Mouse (Mus musculus) neural tube, embryonic 11.5 days (tissue): ENCODE measurements around the gene Ces1d. TPM values are rescaled to one million over a fixed set of nuclear protein-coding genes. Genes with fewer than 3 reads are reported as not detected.
"Not testable (repeated sequence)": the region's sequence is repeated elsewhere in the genome, so short reads cannot be mapped to it uniquely, and the experiment has no call there.

ENCODE experiments used
- ATAC-seq: fragments of 200-750 bp; cut with Nextera tagmentation; 2 replicates; pipeline ENCODE4 v1.8.0; 2017; ENCODE audit warnings: moderate number of reproducible peaks, mild to moderate bottlenecking, moderate TSS enrichment, moderate library complexity; ENCODE audit not compliant: insufficient read depth, low FRiP score, low TSS enrichment
- DNase-seq: peaks from one replicate; pipeline ENCODE4 v3.0.0-alpha.2; 2015; ENCODE audit warnings: low spot score
- H3K27ac ChIP-seq: fragments of 300-500 bp; sonication (generic); 2 replicates; pipeline ENCODE4 v1.5.1; 2014; ENCODE audit warnings: low read depth, mild to moderate bottlenecking, low read length
- H3K27me3 ChIP-seq: fragments of 300-500 bp; sonication (generic); 2 replicates; pipeline ENCODE4 v1.6.1; 2014; ENCODE audit warnings: mild to moderate bottlenecking, low read length, mixed read lengths; ENCODE audit not compliant: control insufficient read depth, insufficient read depth
- H3K36me3 ChIP-seq: fragments of 300-500 bp; sonication (generic); 2 replicates; pipeline ENCODE4 v1.6.1; 2014; ENCODE audit warnings: mild to moderate bottlenecking, low read length, moderate library complexity, mixed read lengths; ENCODE audit not compliant: control insufficient read depth, insufficient read depth
- H3K4me1 ChIP-seq: fragments of 300-500 bp; sonication (generic); 2 replicates; pipeline ENCODE4 v1.6.1; 2014; ENCODE audit warnings: low read length, mixed read lengths; ENCODE audit not compliant: control insufficient read depth, insufficient read depth
- H3K4me2 ChIP-seq: fragments of 300-500 bp; sonication (generic); 2 replicates; pipeline ENCODE4 v1.6.1; 2014; ENCODE audit warnings: low read depth, mild to moderate bottlenecking, moderate library complexity
- H3K4me3 ChIP-seq: fragments of 300-500 bp; sonication (generic); 2 replicates; pipeline ENCODE4 v1.5.1; 2014; ENCODE audit warnings: low read depth, low read length
- H3K9ac ChIP-seq: fragments of 300-500 bp; sonication (generic); 2 replicates; pipeline ENCODE4 v1.6.1; 2014; ENCODE audit warnings: mild to moderate bottlenecking, low read length
- H3K9me3 ChIP-seq: fragments of 300-500 bp; sonication (generic); 2 replicates; pipeline ENCODE4 v1.6.1; 2016; ENCODE audit warnings: low read length; ENCODE audit not compliant: control insufficient read depth
- WGBS: fragments of 180-500 bp; shearing (Covaris S2); extraction: QIAGEN DNeasy Blood & Tissue Kit; methylation state at CpG from one replicate; pipeline ENCODE4 v1.1.7; 2014; 5-methylcytosine and 5-hydroxymethylcytosine counted together
- polyA plus RNA-seq: library from polyadenylated mRNA; unstranded; fragments of >200 nt; fragmentation: Nextera tagmentation; extraction: Ambion mirVana; gene quantifications from 2 replicates; pipeline ENCODE4 v1.2.1, GENCODE M21; 2014

Gene Ces1d
- polyA plus RNA-seq, 1 experiment from 2014 or later, result 0.31 TPM

DNA sequence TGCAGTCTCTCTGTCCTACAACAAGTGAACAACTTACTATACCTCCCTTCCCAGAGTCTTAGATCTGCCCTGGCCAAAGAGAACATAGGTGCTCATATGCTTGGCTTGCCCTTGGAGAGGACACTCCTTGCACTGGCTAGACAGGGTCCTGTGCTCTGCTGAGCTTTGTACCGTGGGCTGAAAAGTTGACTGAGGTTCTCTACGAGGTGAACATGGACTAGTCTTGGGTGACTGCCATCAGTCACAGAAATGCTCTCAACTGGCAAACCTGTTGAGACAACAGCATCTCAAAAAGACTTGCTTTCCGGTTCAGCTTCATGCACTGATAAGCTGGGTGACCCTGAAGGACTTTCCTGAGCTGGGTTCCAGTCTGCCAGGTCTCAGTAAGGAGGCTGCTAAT lies 24.3 kb upstream of the Ces1d start:
- Histone ChIP-seq H3K36me3 (no peaks in the 10 kb centered on the region), H3K27ac (no peak overlapping the region), H3K27me3 (no peaks in the 10 kb centered on the region), H3K4me2 (no peak overlapping the region), H3K4me1 (no peaks in the 10 kb centered on the region), H3K9ac (no peak overlapping the region), H3K4me3 (no peak overlapping the region), H3K9me3 (no peaks in the 10 kb centered on the region)
- DNase-seq (no peak), ATAC-seq (no peak)
- WGBS, result 86% methylated on average over 3 of the region's 3 CpGs

DNA sequence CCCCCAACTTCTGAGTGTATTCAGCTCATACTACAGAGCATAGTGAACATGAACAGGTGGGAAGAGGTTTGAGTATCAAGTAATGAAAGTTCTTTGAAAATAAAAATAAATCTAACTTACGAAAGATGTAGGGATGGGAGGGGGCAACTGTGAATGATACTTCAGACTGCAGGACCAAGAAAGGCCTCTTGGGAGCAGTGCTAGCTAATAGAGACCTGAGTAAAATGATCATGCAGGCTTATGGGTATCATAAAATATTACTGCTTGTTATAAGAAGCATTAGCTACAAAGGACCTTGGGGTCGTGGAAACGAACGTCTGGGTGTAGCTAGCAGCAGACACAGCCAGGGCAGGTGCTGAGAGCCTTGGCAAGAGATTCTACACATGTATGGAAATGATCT lies 20.2 kb upstream of the Ces1d start:
- Histone ChIP-seq H3K27me3 (no peaks in the 10 kb centered on the region), H3K4me2 (no peak overlapping the region), H3K9ac (no peak overlapping the region), H3K4me1 (no peaks in the 10 kb centered on the region), H3K27ac (no peak overlapping the region), H3K4me3 (no peak overlapping the region), H3K9me3 (no peaks in the 10 kb centered on the region), H3K36me3 (no peaks in the 10 kb centered on the region)
- no peak for DNase-seq
- no peak for ATAC-seq
- 70% methylated on average over 4 of the region's 4 CpGs for WGBS

DNA sequence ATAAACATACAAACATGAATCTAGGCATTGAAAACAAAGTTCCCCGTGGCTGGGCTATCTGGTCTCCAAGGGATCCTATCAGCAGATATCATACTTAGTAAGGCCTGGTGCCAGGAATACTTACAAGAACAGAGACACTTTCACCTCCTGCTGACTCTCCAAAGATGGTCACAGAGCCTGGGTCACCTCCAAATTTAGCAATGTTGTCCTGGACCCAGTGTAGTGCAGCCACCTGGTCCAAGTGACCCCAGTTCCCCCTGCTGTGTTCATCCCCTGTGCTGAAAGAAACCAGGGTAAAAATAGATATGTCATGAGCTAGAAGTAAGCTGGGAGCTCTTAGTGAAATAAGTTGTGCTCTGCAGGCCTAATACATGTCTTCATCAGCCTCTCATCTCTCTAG lies 19.7 kb upstream of the Ces1d start:
- no peaks in the 10 kb centered on the region for H3K36me3 ChIP-seq
- H3K27me3 ChIP-seq, result no peaks in the 10 kb centered on the region
- no peak overlapping the region for H3K27ac ChIP-seq
- no peak overlapping the region for H3K9ac ChIP-seq
- WGBS, result 79% methylated on average over 1 of the region's 1 CpGs
- no peaks in the 10 kb centered on the region for H3K9me3 ChIP-seq
- DNase-seq (no peak), ATAC-seq (no peak)
- H3K4me1 ChIP-seq, result no peaks in the 10 kb centered on the region
- no peak overlapping the region for H3K4me3 ChIP-seq
- H3K4me2 ChIP-seq, result no peak overlapping the region

DNA sequence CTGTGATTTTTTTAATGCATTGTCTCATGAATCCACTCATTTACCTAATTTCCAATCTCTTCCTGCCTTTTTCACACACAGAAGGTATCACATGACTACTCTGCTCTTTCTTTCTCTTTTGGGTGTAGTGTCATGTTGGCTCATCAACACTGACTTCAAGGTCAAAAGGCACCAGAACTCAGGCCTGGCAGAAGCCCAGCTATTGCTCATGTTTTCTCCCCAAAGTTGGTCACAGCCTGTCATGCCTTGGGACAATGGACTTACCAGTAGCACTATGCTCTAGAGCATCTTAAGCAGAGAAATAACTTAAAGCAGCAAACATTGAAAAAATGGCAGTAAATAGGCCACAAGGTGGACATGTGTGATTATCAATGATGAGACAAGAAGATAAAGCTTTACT lies 13.5 kb upstream of the Ces1d start:
- DNase-seq (no peak), ATAC-seq (no peak)
- H3K4me3 ChIP-seq, result no peak overlapping the region
- no peak overlapping the region for H3K4me2 ChIP-seq
- H3K27ac ChIP-seq, result no peak overlapping the region
- H3K9me3 ChIP-seq, result no peaks in the 10 kb centered on the region
- no peaks in the 10 kb centered on the region for H3K36me3 ChIP-seq
- no peaks in the 10 kb centered on the region for H3K27me3 ChIP-seq
- H3K4me1 ChIP-seq, result no peaks in the 10 kb centered on the region
- H3K9ac ChIP-seq, result no peak overlapping the region

DNA sequence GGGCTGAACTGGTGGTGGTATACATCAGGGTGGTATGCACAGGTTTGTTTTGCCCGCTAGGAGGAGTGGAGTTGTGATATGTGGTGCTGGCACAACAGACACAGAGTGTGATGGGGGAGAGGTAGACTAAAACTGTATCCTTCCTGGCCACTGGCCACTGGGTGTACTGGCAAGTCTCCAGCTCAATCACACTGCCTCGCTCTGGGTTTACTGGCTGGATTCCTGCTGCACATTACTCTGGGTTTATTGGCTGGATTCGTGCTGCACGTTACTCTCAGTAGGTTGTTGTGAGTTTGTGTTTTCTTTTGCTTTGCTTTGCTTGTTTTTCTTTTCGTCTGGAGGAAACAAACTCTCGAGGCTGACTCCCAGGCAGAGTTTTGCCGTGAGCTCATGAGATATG lies 1.5 kb upstream of the Ces1d start:
- not testable (repeated sequence) for H3K9ac ChIP-seq, H3K9me3 ChIP-seq, H3K27me3 ChIP-seq, H3K4me2 ChIP-seq, H3K27ac ChIP-seq, H3K4me1 ChIP-seq, H3K4me3 ChIP-seq, H3K36me3 ChIP-seq, ATAC-seq, DNase-seq
- WGBS, result 82% methylated on average over 7 of the region's 7 CpGs

DNA sequence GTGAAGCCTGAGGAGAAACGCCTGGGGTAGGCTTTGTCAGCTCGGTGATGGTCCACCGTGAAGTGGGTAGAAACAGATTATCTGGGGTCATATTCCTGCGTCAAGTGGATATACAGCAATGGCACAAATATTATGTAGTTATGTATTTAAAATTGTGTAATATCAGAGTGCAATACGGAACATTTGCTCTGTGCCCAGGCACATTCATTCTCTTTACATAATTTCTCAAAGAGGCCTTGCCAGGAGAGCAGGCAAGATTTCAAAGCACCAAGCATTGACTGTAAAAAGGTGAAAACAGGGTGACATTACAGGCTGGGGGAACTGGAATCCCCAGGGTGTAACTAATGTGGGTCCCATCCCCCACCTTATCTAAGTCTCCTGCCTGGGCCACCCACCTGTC lies 1.2 kb downstream of the Ces1d start:
- H3K4me2 ChIP-seq, result no peak overlapping the region
- 87% methylated on average over 5 of the region's 5 CpGs for WGBS
- no peaks in the 10 kb centered on the region for H3K9me3 ChIP-seq
- no peak overlapping the region for H3K4me3 ChIP-seq
- no peaks in the 10 kb centered on the region for H3K4me1 ChIP-seq
- no peak for DNase-seq
- no peaks in the 10 kb centered on the region for H3K27me3 ChIP-seq
- H3K9ac ChIP-seq, result no peak overlapping the region
- no peak for ATAC-seq
- no peak overlapping the region for H3K27ac ChIP-seq
- H3K36me3 ChIP-seq, result no peaks in the 10 kb centered on the region

DNA sequence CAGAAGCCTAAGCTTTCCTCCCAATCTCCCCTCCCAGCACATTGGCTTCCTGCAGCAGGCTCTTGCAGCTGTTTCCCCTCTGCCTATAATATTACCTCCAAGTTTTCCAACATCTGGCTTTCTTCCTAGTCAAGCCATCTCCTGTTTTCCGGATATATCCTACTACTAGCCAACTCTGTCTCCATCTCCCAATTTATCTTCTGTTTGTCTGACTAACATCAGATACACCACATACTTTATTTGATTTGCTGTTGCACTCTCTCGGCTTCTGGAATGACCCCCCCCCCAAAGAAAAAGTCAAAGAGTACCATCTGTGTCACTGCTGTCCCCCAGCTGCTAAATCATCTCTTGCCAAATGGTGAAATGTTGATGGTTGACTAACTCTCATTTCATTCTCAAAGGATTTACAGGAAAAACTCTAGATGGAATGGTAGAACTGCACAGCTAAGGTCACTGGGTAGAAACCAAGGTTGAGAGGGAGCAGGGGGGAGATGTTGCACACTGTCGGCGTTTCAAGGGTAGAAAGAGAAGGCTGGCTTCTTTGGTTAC lies 17.0 kb downstream of the Ces1d start:
- Histone ChIP-seq H3K4me3 (no peak overlapping the region), H3K4me1 (no peaks in the 10 kb centered on the region), H3K9me3 (no peaks in the 10 kb centered on the region), H3K27me3 (no peaks in the 10 kb centered on the region), H3K36me3 (no peaks in the 10 kb centered on the region), H3K9ac (no peak overlapping the region), H3K4me2 (no peak overlapping the region), H3K27ac (no peak overlapping the region)
- no peak for ATAC-seq
- WGBS, result 83% methylated on average over 4 of the region's 4 CpGs
- no peak for DNase-seq

DNA sequence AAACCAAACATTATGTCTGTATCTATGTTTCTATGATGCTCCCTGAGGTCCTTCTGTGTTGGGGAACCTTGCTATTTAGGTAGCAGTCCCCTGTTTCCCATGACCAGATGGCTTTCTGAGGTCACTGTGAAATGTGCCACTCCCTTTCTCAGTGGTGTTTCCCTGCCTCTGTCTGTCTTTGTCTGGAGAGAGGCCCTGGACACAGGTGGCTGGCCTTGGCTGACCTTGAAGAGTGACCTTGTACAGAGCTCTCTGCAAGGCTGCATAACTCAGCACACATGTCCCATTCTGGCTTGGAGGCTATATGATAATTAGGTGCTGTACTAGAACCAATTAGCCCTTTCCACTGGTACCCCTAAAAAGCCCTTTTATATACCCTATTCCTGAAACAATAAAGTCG lies 21.0 kb downstream of the Ces1d start:
- DNase-seq (no peak), ATAC-seq (no peak)
- H3K36me3 ChIP-seq, result no peaks in the 10 kb centered on the region
- H3K9me3 ChIP-seq, result no peaks in the 10 kb centered on the region
- no peaks in the 10 kb centered on the region for H3K27me3 ChIP-seq
- H3K9ac ChIP-seq, result no peak overlapping the region
- H3K27ac ChIP-seq, result no peak overlapping the region
- no peak overlapping the region for H3K4me2 ChIP-seq
- 57% methylated on average over 1 of the region's 1 CpGs for WGBS
- no peak overlapping the region for H3K4me3 ChIP-seq
- no peaks in the 10 kb centered on the region for H3K4me1 ChIP-seq

DNA sequence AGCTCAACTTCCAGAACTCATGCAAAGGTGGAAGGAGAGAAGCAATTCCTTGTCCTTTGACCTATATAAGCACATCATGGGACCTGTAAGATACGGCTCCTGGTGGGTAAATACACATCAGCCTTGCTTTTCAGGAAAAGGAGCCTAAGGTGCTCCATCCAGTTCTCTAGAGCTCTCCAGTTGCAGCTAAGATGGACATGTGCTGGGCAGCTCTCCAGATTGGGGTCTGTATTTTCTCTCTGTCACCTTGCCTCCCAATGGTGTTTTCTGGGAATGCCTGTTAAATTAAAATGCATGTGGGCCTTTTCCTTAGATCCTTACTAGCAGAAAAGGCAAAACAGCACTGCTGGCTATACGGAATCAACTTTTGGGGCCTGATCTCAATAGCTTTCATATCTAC lies 23.1 kb downstream of the Ces1d start:
- H3K27ac ChIP-seq, result no peak overlapping the region
- H3K4me1 ChIP-seq, result no peaks in the 10 kb centered on the region
- no peaks in the 10 kb centered on the region for H3K36me3 ChIP-seq
- no peaks in the 10 kb centered on the region for H3K27me3 ChIP-seq
- H3K9me3 ChIP-seq, result no peaks in the 10 kb centered on the region
- 90% methylated on average over 2 of the region's 2 CpGs for WGBS
- ATAC-seq, result no peak
- H3K4me3 ChIP-seq, result no peak overlapping the region
- no peak overlapping the region for H3K9ac ChIP-seq
- no peak for DNase-seq
- no peak overlapping the region for H3K4me2 ChIP-seq
